Mouse (Mus musculus) thymus, postnatal 25 days (tissue): ENCODE measurements around the gene Stk11.
A peak's percentile ranks its signal among the peaks of the same experiment; 100 is the strongest.

Experiments
- DNase-seq: peaks from one replicate; pipeline ENCODE4 v3.0.0; 2022

Gene Stk11

GRCm38 (mm10) chr10:80131952-80132350 is 16.3 kb downstream of the Stk11 start:
- DNase-seq = no peak

DNA sequence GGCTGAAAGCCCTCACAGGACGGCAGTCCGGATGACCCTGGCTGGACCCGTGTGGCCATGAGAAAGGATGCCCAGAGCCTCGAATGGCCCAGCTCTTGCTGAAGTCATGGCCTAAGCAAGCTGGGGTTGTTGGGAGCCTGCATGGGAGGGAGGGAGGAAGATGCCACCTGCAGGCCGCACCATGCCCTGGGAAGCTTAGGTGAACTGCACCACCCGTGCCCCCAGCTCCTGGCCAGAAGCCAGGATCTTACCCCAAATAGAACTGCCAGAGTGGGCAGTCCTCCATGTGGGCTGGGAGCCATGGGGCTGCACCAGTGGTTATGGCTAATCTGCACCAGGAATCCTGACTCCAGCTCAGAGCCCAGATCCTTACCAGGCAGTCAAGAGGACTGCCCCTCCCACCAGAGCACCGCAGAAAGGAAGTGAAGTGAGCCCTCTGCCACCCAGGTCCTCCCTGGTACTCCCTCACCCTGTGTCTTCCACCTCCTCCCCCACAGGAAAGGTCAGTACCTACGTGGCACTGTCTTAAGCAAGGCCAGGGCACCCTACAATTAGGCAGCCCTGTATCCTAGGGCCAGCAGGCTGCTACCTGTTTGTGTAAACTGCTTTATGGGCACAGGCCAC is 17.7 kb downstream of the Stk11 start:
- DNase-seq = peak; percentile 41

GRCm38 (mm10) chr10:80134421-80134820 is 18.8 kb downstream of the Stk11 start:
- no peak for DNase-seq

GRCm38 (mm10) chr10:80135161-80135560 is 19.6 kb downstream of the Stk11 start:
- DNase-seq = no peak

- no peak for DNase-seq
Observed at GRCm38 (mm10) chr10:80135641-80136040, 20.0 kb downstream of the Stk11 start.

DNA sequence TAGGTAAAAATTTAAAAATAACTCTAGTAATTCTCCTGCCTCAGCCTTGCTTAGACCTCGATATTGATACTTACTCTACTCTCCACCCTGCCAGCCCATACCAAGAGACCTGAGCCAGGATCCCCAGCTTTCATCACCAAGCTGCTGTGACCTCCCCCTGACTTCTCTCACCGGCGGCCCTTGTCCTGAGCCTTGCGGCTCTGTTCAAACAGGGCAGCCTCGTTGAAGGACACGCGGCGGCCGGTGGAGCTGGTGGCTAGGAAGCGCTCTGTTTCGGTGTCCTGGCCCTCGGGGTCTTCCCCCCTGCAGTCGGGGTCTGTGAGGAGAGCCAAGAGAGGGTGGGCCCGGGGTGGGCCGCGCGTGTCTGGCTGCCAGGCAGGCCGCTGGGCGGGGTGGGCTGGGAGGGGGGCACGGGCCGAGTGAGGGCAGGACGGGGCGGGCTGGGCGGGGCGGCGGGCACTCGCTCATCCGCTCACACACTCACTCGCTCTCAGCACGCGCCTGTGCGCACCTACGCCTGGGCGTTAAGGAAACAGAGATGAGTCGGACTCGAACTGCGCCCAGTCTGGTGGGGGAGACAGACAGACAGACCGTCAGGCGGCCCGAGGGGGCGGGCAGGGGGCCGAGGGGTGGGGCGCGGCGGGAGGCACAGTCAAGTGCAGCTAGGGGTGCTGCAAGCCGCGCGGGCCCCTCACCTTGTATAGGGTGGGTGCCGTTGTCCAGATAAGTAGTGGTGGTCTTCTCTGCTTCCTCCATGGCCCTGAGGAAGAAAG is 20.8 kb downstream of the Stk11 start:
- DNase-seq = no peak

GRCm38 (mm10) chr10:80136952-80137625 is 21.5 kb downstream of the Stk11 start:
- DNase-seq = peak; percentile 30

GRCm38 (mm10) chr10:80137626-80138552 is 22.3 kb downstream of the Stk11 start:
- DNase-seq = peak; percentile 31

DNA sequence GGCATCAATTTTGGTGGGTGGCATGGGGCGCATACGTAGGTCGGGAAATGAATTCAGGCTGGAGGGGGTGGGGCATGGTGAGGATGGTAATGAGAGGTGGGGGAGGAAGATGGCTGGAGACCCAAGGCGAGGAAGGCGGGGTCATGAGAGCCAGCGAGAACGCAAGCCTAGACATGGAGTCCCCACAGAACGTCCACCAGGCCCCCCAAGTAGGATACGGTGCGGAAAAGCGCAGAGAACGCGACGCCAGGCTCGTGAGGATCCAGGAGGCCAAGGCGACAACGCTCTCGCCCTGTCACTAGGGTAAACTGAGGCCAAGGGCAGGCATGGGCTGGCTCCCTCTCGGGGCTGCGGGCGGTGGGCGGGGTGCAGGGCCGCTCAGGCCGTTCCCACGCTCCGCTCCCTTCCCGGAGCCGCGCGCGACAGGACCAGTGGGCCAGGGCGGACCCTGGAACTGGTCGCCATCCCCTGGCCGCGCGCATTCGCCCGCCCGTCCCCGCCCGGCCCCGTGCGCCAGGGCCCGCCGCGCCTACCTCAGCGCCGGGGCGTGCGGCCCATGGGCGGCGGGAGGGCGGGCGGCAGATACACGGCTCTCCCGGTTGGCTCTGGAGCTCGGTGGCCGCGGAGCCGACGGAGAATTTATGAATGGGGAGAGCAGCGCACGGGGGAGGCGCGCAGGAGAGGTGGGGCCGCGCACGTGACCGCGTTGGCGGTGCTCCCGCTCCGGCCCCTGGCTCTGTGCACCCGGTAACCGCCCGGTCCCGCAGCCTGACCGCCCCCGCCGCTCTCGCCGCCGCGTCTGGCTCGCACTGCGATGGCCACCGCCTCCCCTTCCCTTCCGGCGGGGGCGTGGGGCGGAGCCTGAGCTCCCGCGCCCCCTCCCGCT is 23.2 kb downstream of the Stk11 start, which contains the start of gene Atp5d:
Atp5d (plus strand) TSS at position 80 of the 886 bp plus-strand sequence.
- peak; percentile 66 for DNase-seq

GRCm38 (mm10) chr10:80139439-80139775 is 23.8 kb downstream of the Stk11 start:
- DNase-seq = no peak

DNA sequence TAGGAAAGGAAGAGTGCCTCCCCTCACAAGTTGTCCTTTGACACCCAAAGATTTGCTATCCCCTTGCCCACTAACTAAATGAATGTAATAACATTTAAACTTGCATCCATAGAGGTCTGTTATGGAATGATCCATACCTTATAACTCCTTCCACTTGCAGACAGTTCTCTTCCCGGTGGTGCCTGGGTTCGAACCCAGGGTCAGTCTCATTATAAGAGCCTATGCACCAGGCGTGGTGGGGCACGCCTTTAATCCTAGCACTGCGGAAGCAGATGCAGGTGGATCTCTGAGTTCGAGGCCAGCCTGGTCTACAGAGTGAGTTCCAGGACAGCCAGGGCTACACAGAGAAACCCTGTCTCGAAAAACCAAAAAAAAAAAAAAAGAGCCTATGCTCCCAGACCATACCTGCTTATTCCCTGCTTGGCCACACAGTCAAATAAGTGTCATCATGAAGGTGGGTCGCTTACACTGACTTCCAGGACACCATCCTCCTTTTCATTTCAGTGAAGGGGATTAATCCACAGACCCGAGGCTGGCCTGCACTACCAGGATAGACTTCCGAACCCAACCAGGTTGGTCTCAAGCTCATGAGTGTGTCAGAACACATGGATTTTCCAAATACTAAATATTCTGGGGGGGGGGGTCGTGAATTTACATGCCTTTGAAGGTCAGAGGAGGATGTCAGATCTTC is 24.5 kb downstream of the Stk11 start:
- no peak for DNase-seq

DNA sequence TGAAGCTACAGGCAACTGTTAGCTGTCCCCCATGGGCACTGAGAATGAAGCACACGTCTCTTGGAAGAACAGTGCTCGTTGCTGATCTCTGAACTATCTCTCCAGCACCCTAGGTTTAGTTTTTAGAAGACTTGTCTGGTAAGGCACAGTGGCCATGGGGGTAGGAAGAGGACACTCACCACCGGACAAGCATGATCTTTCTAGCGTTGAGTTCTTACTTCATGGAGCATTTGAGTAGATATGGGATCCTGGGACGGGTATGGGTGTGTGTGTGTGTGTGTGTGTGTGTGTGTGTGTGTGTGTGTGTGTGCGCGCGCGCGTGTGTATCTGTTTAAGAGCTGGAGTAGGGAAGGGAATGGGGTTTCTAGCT is 25.0 kb downstream of the Stk11 start, which contains the start of gene Cbarp:
Cbarp (minus strand) TSS at position 170 of the 370 bp plus-strand sequence.
- no peak for DNase-seq

GRCm38 (mm10) chr10:80141243-80141642 is 25.6 kb downstream of the Stk11 start:
- peak; percentile 96 for DNase-seq

- DNase-seq = peak; percentile 90
Observed at GRCm38 (mm10) chr10:80141786-80142529, 26.4 kb downstream of the Stk11 start.

DNA sequence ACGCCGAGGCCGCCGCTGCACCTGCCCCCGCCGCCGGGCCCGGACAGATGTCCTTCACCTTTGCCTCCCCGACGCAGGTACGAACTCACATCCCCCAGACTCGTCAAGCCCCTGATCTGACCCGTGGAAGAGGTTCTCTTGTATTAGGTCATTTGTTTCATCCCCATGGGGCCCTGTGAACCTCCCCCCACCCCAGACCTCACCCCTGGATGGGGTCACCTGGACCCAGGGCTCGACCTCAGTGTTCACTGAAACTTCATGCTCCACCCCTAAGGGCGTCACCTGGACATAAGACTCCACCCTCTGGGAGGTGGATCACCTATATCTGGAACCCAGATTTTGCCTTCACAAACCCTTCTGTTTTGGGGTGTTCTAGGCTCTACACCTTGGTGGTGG is 26.9 kb downstream of the Stk11 start:
- no peak for DNase-seq

- DNase-seq = no peak
Observed at GRCm38 (mm10) chr10:80143664-80144063, 28.1 kb downstream of the Stk11 start.

DNA sequence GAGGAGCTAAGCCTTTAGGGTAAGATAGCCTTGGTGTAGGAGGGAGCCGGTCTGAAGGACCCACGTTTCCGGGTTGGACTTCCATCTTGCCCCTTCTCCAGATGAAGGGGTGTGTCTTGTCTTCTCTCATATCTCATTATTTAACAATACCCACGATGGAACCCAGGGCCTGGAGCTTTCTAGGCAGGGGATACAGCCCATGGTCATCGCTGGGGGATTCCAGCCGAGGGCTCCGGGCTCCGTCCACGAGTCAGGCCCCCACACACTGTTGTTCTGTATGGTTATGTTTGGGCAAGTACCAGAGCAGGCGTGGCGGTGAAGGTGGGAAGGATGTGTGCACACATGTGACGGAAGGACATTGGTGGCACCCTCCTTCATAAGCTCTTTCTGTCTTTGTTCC is 28.6 kb downstream of the Stk11 start:
- no peak for DNase-seq

GRCm38 (mm10) chr10:80144864-80145838 is 29.5 kb downstream of the Stk11 start:
- peak; percentile 80 for DNase-seq

- DNase-seq = no peak
Observed at GRCm38 (mm10) chr10:80145896-80146295, 30.3 kb downstream of the Stk11 start.
